Mouse (Mus musculus) MEL (cell line): ENCODE measurements around the gene Dnhd1. TPM values are rescaled to one million over a fixed set of nuclear protein-coding genes. Genes with fewer than 3 reads are reported as not detected.

Experiments used
- DNase-seq: peaks from one replicate; pipeline ENCODE4 v3.0.0; 2011; ENCODE audit warnings: low read depth, low spot score
- H3K27ac ChIP-seq: 2 replicates; pipeline ENCODE4 v1.5.1; 2012; ENCODE audit warnings: low read depth, mild to moderate bottlenecking, control low read depth, low read length, moderate library complexity; ENCODE audit not compliant: control insufficient read depth
- H3K27me3 ChIP-seq, 2 experiments: fragments of 150-350 bp in 1 of 2; sonication (generic) in 1 of 2; 2 replicates each; pipeline ENCODE4 v1.6.1; 2012; ENCODE audit warnings: low read length in 2 of 2, mild to moderate bottlenecking in 2 of 2, improper control_type of control experiment in 1 of 2, moderate library complexity in 1 of 2; ENCODE audit not compliant: insufficient read depth in 2 of 2, control insufficient read depth in 1 of 2
- H3K36me3 ChIP-seq, 2 experiments: 2 replicates each; pipeline ENCODE4 v1.6.1; 2012 to 2014; ENCODE audit warnings: low read length in 2 of 2, improper control_type of control experiment in 1 of 2, inconsistent platforms in 1 of 2, mild to moderate bottlenecking in 1 of 2; ENCODE audit not compliant: insufficient read depth in 2 of 2, control insufficient read depth in 1 of 2
- H3K4me1 ChIP-seq, 2 experiments: fragments of 150-350 bp in 1 of 2; sonication (generic) in 1 of 2; 2 replicates each; pipeline ENCODE4 v1.6.1; 2012; ENCODE audit warnings: low read length in 2 of 2, improper control_type of control experiment in 1 of 2, mild to moderate bottlenecking in 1 of 2; ENCODE audit not compliant: insufficient read depth in 2 of 2, control insufficient read depth in 1 of 2
- H3K4me3 ChIP-seq, 2 experiments: fragments of 150-350 bp in 1 of 2; sonication (generic) in 1 of 2; 2 replicates each; pipeline ENCODE4 v1.5.1; 2012; ENCODE audit warnings: low read depth in 2 of 2, low read length in 2 of 2, mild to moderate bottlenecking in 2 of 2, moderate library complexity in 2 of 2, control low read depth in 1 of 2, improper control_type of control experiment in 1 of 2; ENCODE audit not compliant: control insufficient read depth in 1 of 2, insufficient read depth in 1 of 2
- H3K79me2 ChIP-seq: 2 replicates; pipeline ENCODE4 v1.6.1; 2012; ENCODE audit warnings: mild to moderate bottlenecking, low read length, moderate library complexity; ENCODE audit not compliant: control insufficient read depth, poor library complexity, insufficient read depth
- H3K9ac ChIP-seq: 2 replicates; pipeline ENCODE4 v1.6.1; 2012; ENCODE audit warnings: low read depth, mild to moderate bottlenecking, control low read depth, low read length, moderate library complexity; ENCODE audit not compliant: control insufficient read depth, poor library complexity, severe bottlenecking
- H3K9me3 ChIP-seq: fragments of 150-350 bp; sonication (generic); replicated peaks from 2 replicates; pipeline ENCODE4 v1.6.1; 2012; ENCODE audit warnings: mild to moderate bottlenecking, low read length, improper control_type of control experiment, moderate library complexity; ENCODE audit not compliant: insufficient read depth
- BHLHE40 ChIP-seq: IDR thresholded peaks from 2 replicates; pipeline ENCODE4 v1.6.1; 2012; ENCODE audit warnings: low read depth, mild to moderate bottlenecking, inconsistent platforms, low read length, improper control_type of control experiment, borderline replicate concordance
- CHD2 ChIP-seq: IDR thresholded peaks from 2 replicates; pipeline ENCODE4 v1.6.1; 2011; ENCODE audit warnings: low read length, improper control_type of control experiment
- E2F4 ChIP-seq: IDR thresholded peaks from 2 replicates; pipeline ENCODE4 v1.6.1; 2011; ENCODE audit warnings: low read depth, low read length, improper control_type of control experiment, borderline replicate concordance
- ELF1 ChIP-seq: IDR thresholded peaks from 2 replicates; pipeline ENCODE4 v1.6.1; 2014; ENCODE audit warnings: low read depth, mild to moderate bottlenecking, inconsistent platforms, low read length, improper control_type of control experiment, moderate library complexity
- ETS1 ChIP-seq: IDR thresholded peaks from 2 replicates; pipeline ENCODE4 v1.6.1; 2012; ENCODE audit warnings: low read depth, mild to moderate bottlenecking, inconsistent platforms, low read length, improper control_type of control experiment, moderate library complexity
- GATA1 ChIP-seq: IDR thresholded peaks from 2 replicates; pipeline ENCODE4 v1.6.1; 2011; ENCODE audit warnings: low read depth, low read length, improper control_type of control experiment
- MAFK ChIP-seq: IDR thresholded peaks from 2 replicates; pipeline ENCODE4 v1.6.1; 2011; ENCODE audit warnings: low read depth, mild to moderate bottlenecking, low read length, improper control_type of control experiment, borderline replicate concordance
- MAZ ChIP-seq: IDR thresholded peaks from 2 replicates; pipeline ENCODE4 v1.6.1; 2012; ENCODE audit warnings: low read depth, mild to moderate bottlenecking, inconsistent platforms, low read length, improper control_type of control experiment
- MYC ChIP-seq: IDR thresholded peaks from 2 replicates; pipeline ENCODE4 v1.6.1; 2011; ENCODE audit warnings: low read depth, mild to moderate bottlenecking, low read length, improper control_type of control experiment, moderate library complexity
- POLR2AphosphoS2 ChIP-seq: IDR thresholded peaks from 2 replicates; pipeline ENCODE4 v1.6.1; 2011; ENCODE audit warnings: low read length, improper control_type of control experiment
- RAD21 ChIP-seq: IDR thresholded peaks from 2 replicates; pipeline ENCODE4 v1.6.1; 2011; ENCODE audit warnings: mild to moderate bottlenecking, low read depth, low read length, improper control_type of control experiment
- RCOR1 ChIP-seq: IDR thresholded peaks from 2 replicates; pipeline ENCODE4 v1.6.1; 2012; ENCODE audit warnings: low read depth, mild to moderate bottlenecking, inconsistent platforms, low read length, improper control_type of control experiment
- SMC3 ChIP-seq: IDR thresholded peaks from 2 replicates; pipeline ENCODE4 v1.6.1; 2011; ENCODE audit warnings: low read depth, low read length, improper control_type of control experiment
- TCF12 ChIP-seq: IDR thresholded peaks from 2 replicates; pipeline ENCODE4 v1.6.1; 2014; ENCODE audit warnings: low read depth, mild to moderate bottlenecking, inconsistent platforms, low read length, improper control_type of control experiment, moderate library complexity
- USF2 ChIP-seq, 2 experiments: IDR thresholded peaks; 2 replicates each; pipeline ENCODE4 v1.6.1; 2011 to 2012; ENCODE audit warnings: improper control_type of control experiment in 2 of 2, low read length in 2 of 2, borderline replicate concordance in 1 of 2, inconsistent platforms in 1 of 2, low read depth in 1 of 2, mild to moderate bottlenecking in 1 of 2; ENCODE audit not compliant: insufficient read depth in 1 of 2
- ZC3H11A ChIP-seq: IDR thresholded peaks from 2 replicates; pipeline ENCODE4 v1.6.1; 2012; ENCODE audit warnings: low read depth, mild to moderate bottlenecking, inconsistent platforms, low read length, improper control_type of control experiment
- ZMIZ1 ChIP-seq: IDR thresholded peaks from 2 replicates; pipeline ENCODE4 v1.6.1; 2012; ENCODE audit warnings: low read depth, mild to moderate bottlenecking, inconsistent platforms, low read length, improper control_type of control experiment, moderate library complexity
- polyA plus RNA-seq, 2 experiments: library from polyadenylated mRNA; stranded (reverse) in 1 of 2; unstranded in 1 of 2; fragments of >175 nt in 1 of 2; fragments of >200 nt in 1 of 2; gene quantifications; 2 replicates each; pipeline versions ENCODE4 v1.2.1 to v1.2.4; 2012; ENCODE audit warnings: low replicate concordance in 2 of 2, low read depth in 1 of 2; ENCODE audit not compliant: insufficient read length in 2 of 2, insufficient read depth in 1 of 2, missing spikeins in 1 of 2
- total RNA-seq: library from RNA; depleted of rRNA; stranded (reverse); fragments of 300-350 nt; gene quantifications from 2 replicates; pipeline ENCODE4 v1.2.3, GENCODE M21; 2012

The Dnhd1 gene
- total and polyA plus RNA-seq, 3 experiments = 1.7 to 2.6 TPM; not detected in 1

GRCm38 (mm10) chr7:105621646-105622292, 28.9 kb upstream of the Dnhd1 start:
- TF ChIP-seq POLR2AphosphoS2 (no peak), ETS1 (no peak)
- Histone ChIP-seq H3K4me3 (no peak overlapping the region), H3K36me3 (no peaks in the 10 kb centered on the region), H3K9me3 (no peaks in the 10 kb centered on the region), H3K79me2 (no peaks in the 10 kb centered on the region), H3K27ac (no peak overlapping the region), H3K27me3 (no peaks in the 10 kb centered on the region), H3K4me1 (no peaks in the 10 kb centered on the region), H3K9ac (no peak overlapping the region)
- DNase-seq = no peak

DNA sequence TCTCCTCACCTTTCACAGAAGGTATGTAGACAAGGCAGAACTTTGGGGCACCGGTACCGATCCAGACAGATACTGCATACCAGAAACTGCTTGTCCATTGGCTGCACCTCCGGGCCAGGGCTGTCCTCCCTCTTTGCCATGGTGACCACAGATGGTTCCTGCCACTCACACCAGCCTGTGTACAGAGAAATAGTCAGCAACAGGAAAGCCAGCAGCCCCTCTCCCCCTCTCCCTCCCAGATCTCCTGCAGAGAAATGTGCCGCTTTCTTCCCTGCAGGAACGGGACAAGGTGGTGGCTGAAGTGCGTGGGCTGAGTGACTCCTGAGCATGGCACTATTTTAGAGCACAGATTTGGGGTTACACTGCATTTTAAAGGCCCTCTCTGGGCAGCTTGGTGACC, 25.2 kb upstream of the Dnhd1 start:
- no peak for DNase-seq
- no peaks in the 10 kb centered on the region for H3K79me2 ChIP-seq
- no peaks in the 10 kb centered on the region for H3K4me1 ChIP-seq
- H3K36me3 ChIP-seq = no peaks in the 10 kb centered on the region
- TF ChIP-seq ZC3H11A (no peak), MYC (no peak), GATA1 (no peak), RCOR1 (no peak), E2F4 (no peak), ZMIZ1 (no peak), POLR2AphosphoS2 (no peak), SMC3 (no peak), RAD21 (no peak), MAZ (no peak), TCF12 (no peak), ETS1 (no peak), BHLHE40 (no peak), CHD2 (no peak), USF2 (IDR thresholded peaks at IDR 0.05; ENCODE audit: borderline replicate concordance in 1 of 2, insufficient read depth in 1 of 2, low read depth in 1 of 2, low read length in 2 of 2) (no peak), ELF1 (no peak), MAFK (no peak)
- H3K27ac ChIP-seq = no peak overlapping the region
- H3K27me3 ChIP-seq = no peaks in the 10 kb centered on the region
- H3K9me3 ChIP-seq = no peaks in the 10 kb centered on the region
- no peak overlapping the region for H3K9ac ChIP-seq
- no peak overlapping the region for H3K4me3 ChIP-seq
